Mouse (Mus musculus) forebrain, embryonic 16.5 days (tissue): Measurements from ENCODE around the gene Endov. TPM values are rescaled to one million over a fixed set of nuclear protein-coding genes. Genes with fewer than 3 reads are reported as not detected.

ENCODE experiments used
- ATAC-seq: fragments of 200-750 bp; cut with Nextera tagmentation; 2 replicates; pipeline ENCODE4 v1.8.0; 2017; ENCODE audit warnings: mild to moderate bottlenecking, moderate library complexity
- H3K27ac ChIP-seq: fragments of 300-500 bp; sonication (generic); 2 replicates; pipeline ENCODE4 v1.5.1; 2014; ENCODE audit warnings: low read length, control low read depth
- H3K27me3 ChIP-seq: fragments of 300-500 bp; sonication (generic); replicated peaks from 2 replicates; pipeline ENCODE4 v1.6.1; 2014; ENCODE audit warnings: low read length; ENCODE audit not compliant: control insufficient read depth, insufficient read depth
- H3K36me3 ChIP-seq: fragments of 300-500 bp; sonication (generic); 2 replicates; pipeline ENCODE4 v1.6.1; 2014; ENCODE audit not compliant: control insufficient read depth, insufficient read depth
- H3K4me1 ChIP-seq: fragments of 300-500 bp; sonication (generic); replicated peaks from 2 replicates; pipeline ENCODE4 v1.6.1; 2014; ENCODE audit warnings: low read length; ENCODE audit not compliant: control insufficient read depth, insufficient read depth
- H3K4me2 ChIP-seq: fragments of 300-500 bp; sonication (generic); 2 replicates; pipeline ENCODE4 v1.6.1; 2014; ENCODE audit warnings: mild to moderate bottlenecking, low read length, control low read depth
- H3K4me3 ChIP-seq: fragments of 300-500 bp; sonication (generic); replicated peaks from 2 replicates; pipeline ENCODE4 v1.5.1; 2014; ENCODE audit warnings: mild to moderate bottlenecking, low read length, control low read depth
- H3K9ac ChIP-seq: fragments of 300-500 bp; sonication (generic); replicated peaks from 2 replicates; pipeline ENCODE4 v1.6.1; 2014; ENCODE audit warnings: low read depth, low read length, control low read depth
- H3K9me3 ChIP-seq: fragments of 300-500 bp; sonication (generic); 2 replicates; pipeline ENCODE4 v1.6.1; 2016; ENCODE audit warnings: low read length; ENCODE audit not compliant: control insufficient read depth
- WGBS: fragments of 180-500 bp; shearing (Covaris S2); extraction: QIAGEN DNeasy Blood & Tissue Kit; methylation state at CpG from one replicate; pipeline ENCODE4 v1.1.7; 2014; 5-methylcytosine and 5-hydroxymethylcytosine counted together
- polyA plus RNA-seq: library from polyadenylated mRNA; unstranded; fragments of >200 nt; fragmentation: Nextera tagmentation; extraction: Ambion mirVana; gene quantifications from 2 replicates; pipeline ENCODE4 v1.2.1, GENCODE M21; 2015

Endov gene
- polyA plus RNA-seq, 1 experiment from 2014 or later: 21.0 TPM

- no peaks in the 10 kb centered on the region for H3K9me3 ChIP-seq
- no peak for ATAC-seq
- H3K27me3 ChIP-seq: no peaks in the 10 kb centered on the region
- H3K36me3 ChIP-seq: 0 out of 2 replicates have a peak, but pooled peaks cover 6% of the 10 kb centered on the region
- peaks cover 6% of the 10 kb centered on the region for H3K4me1 ChIP-seq
- no peak overlapping the region for H3K9ac ChIP-seq
- no peak overlapping the region for H3K4me2 ChIP-seq
- no peak overlapping the region for H3K4me3 ChIP-seq
- 72% methylated on average over 4 of the region's 4 CpGs for WGBS
- H3K27ac ChIP-seq: no peak overlapping the region
Observed at GRCm38 (mm10) chr11:119497451-119497850, 6.3 kb downstream of the Endov start.

DNA sequence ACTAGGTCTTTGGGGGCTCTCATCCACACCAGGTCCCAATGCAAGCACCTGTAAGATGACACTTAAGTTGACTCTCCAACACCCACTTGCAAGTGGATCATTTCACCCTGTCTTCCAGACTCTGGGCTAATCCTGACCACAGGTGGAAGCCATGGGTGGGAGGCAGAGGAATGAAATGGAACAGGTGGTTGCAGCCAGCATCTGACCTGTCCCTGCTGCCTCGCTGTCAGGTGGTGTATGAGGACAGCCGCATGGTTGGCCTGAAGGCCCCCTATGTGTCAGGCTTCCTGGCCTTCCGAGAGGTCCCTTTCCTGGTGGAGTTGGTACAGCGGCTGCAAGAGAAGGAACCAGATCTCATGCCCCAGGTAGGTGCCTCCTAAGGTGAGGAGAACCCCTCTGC, 8.2 kb downstream of the Endov start:
- no peak overlapping the region for H3K4me2 ChIP-seq
- H3K9me3 ChIP-seq: no peaks in the 10 kb centered on the region
- ATAC-seq: no peak
- H3K27me3 ChIP-seq: no peaks in the 10 kb centered on the region
- 0 out of 2 replicates have a peak, but pooled peaks cover 6% of the 10 kb centered on the region for H3K36me3 ChIP-seq
- WGBS: 92% methylated on average over 4 of the region's 4 CpGs
- no peak overlapping the region for H3K9ac ChIP-seq
- no peaks in the 10 kb centered on the region; the same call in 1 of the 2 replicates for H3K4me1 ChIP-seq
- H3K27ac ChIP-seq: no peak overlapping the region
- H3K4me3 ChIP-seq: no peak overlapping the region

DNA sequence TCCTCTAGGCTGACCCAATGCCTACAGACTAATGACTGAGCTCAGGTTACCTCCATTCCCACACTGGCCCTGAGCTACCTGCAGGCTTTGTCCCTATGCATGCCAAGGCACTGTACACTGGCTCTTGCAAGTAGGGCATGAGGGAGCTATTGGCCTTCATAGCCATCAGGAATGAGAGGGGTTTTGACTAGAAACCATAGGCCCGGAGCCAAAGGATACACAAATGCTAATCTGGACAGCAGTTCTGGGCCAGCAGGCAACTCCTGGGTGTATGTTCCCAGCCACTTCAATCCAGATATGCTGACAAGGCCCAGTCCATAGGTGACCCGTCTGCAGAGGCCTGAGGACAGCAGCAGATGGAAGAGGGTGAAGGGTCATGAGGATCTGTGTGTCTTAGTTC, 8.9 kb downstream of the Endov start:
- H3K27me3 ChIP-seq: no peaks in the 10 kb centered on the region
- WGBS: 90% methylated on average over 2 of the region's 2 CpGs

DNA sequence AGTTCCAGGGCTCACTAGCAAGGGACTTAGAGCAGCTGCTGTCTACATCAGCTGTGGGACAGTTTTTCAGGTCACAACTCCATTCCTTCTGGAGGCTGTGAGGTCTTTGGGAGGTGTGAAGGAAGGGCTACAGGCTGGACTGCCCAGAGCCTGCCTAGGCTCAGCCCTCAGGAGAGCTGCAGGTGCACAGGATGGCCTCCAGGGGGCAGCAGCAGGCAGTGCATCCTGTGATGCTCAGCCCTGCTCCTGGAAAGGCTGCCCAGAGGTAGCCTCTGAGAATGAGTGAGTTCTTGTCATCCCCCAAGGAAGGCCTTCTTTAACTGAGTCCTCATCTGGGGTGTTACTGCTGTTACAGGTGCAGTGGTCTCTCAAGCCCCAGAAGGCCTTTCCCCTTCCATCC, 12.5 kb downstream of the Endov start:
- no peaks in the 10 kb centered on the region for H3K27me3 ChIP-seq
- no peak overlapping the region for H3K27ac ChIP-seq
- H3K4me2 ChIP-seq: no peak overlapping the region
- H3K9ac ChIP-seq: no peak overlapping the region
- H3K36me3 ChIP-seq: peaks cover 15% of the 10 kb centered on the region
- H3K4me1 ChIP-seq: peaks cover 3% of the 10 kb centered on the region
- H3K4me3 ChIP-seq: no peak overlapping the region
- no peaks in the 10 kb centered on the region for H3K9me3 ChIP-seq
- peak; percentile 79 for ATAC-seq

More for the DNA sequence above, 8.9 kb downstream of the Endov start:
- Histone ChIP-seq H3K4me1 (no peaks in the 10 kb centered on the region; the same call in 1 of the 2 replicates), H3K36me3 (0 out of 2 replicates have a peak, but pooled peaks cover 6% of the 10 kb centered on the region), H3K4me3 (no peak overlapping the region), H3K9ac (no peak overlapping the region), H3K27ac (no peak overlapping the region), H3K4me2 (no peak overlapping the region), H3K9me3 (no peaks in the 10 kb centered on the region)
- ATAC-seq: no peak

DNA sequence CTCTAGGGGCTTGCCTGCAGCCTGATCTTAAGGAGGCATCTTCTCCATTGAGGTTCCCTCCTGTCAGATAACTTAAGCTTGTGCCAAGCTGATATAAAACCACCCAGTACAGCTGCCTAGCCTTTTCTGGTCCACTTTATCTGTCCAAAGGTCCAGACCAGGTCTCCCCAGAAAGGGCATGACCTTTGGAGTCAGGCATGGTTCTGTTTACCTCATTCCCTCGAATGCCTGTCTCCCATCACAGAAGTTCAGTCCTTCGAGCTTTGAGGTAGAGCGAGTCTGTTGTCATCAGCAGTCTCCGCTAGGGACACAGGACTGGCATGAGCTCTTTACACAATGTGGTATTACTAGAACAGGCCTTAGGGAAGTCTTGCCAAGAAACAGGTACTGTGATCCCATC, 15.2 kb downstream of the Endov start:
- Histone ChIP-seq H3K4me1 (peaks cover 11% of the 10 kb centered on the region), H3K9me3 (no peaks in the 10 kb centered on the region), H3K36me3 (peaks cover 12% of the 10 kb centered on the region), H3K4me2 (no peak overlapping the region), H3K9ac (no peak overlapping the region), H3K27me3 (no peaks in the 10 kb centered on the region), H3K4me3 (no peak overlapping the region), H3K27ac (no peak overlapping the region)
- no peak for ATAC-seq
- WGBS: 96% methylated on average over 4 of the region's 4 CpGs

DNA sequence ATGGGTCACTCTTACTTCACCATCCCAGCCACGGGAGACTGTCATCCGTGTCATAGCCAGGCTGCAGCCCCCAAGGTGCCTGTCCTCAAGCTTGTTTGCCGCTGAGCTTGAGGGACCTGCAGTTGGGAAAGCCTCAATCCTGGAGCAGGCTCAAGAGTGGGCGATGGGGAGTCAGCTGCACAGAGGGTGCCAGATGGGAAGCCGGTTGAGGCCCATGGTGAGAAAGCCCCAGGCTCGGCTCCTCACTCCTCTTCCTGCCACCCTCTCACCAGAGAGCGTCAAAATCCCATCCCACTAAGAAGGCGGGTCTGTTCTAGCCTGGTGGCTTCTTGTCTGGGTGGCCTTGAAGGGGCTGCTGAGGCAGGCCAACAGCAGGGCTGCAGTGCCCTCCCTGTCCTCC, 16.6 kb downstream of the Endov start:
- no peaks in the 10 kb centered on the region for H3K9me3 ChIP-seq
- ATAC-seq: no peak
- no peak overlapping the region for H3K27ac ChIP-seq
- H3K4me2 ChIP-seq: no peak overlapping the region
- no peak overlapping the region for H3K4me3 ChIP-seq
- peaks cover 9% of the 10 kb centered on the region for H3K36me3 ChIP-seq
- 85% methylated on average over 8 of the region's 8 CpGs for WGBS
- H3K4me1 ChIP-seq: peaks cover 16% of the 10 kb centered on the region
- no peak overlapping the region for H3K9ac ChIP-seq
- H3K27me3 ChIP-seq: no peaks in the 10 kb centered on the region

DNA sequence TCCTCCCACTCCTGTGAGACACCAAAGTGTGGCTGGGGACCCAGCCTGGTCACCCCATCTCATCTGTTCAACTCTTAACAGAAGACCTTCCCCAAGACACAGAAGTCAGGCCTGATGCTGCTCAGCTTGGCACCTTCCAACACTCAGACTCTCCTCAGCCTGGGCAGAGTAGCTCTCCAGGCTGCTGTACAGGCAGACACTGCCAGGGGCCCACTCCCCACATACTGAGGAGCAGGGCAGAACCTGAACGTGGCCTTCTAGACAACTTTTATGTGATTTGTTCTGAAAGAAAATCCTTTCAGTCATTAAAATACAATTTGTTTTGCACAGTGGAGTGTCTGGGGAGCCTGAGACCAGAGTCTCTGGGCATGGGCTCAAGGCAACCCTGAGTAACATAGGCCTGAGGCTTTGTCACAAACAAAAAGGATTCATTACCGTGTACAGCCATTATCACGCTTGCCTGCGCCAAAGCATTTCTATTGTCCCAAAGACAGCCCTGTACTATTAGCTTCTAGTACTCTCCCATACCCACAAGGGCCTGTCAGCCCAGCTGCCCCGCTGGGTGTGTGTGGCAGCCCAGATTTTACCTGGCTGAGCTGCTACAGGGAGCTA, 18.1 kb downstream of the Endov start:
- H3K9me3 ChIP-seq: no peaks in the 10 kb centered on the region
- H3K4me2 ChIP-seq: no peak overlapping the region
- H3K36me3 ChIP-seq: peaks cover 9% of the 10 kb centered on the region
- no peaks in the 10 kb centered on the region for H3K27me3 ChIP-seq
- no peak overlapping the region for H3K9ac ChIP-seq
- H3K4me3 ChIP-seq: no peak overlapping the region
- peaks cover 21% of the 10 kb centered on the region for H3K4me1 ChIP-seq
- 37% methylated on average over 5 of the region's 5 CpGs for WGBS
- ATAC-seq: peak; percentile 43; the same call in 1 of the 2 replicates
- H3K27ac ChIP-seq: peak overlapping the region; percentile 35; the same call in 1 of the 2 replicates

DNA sequence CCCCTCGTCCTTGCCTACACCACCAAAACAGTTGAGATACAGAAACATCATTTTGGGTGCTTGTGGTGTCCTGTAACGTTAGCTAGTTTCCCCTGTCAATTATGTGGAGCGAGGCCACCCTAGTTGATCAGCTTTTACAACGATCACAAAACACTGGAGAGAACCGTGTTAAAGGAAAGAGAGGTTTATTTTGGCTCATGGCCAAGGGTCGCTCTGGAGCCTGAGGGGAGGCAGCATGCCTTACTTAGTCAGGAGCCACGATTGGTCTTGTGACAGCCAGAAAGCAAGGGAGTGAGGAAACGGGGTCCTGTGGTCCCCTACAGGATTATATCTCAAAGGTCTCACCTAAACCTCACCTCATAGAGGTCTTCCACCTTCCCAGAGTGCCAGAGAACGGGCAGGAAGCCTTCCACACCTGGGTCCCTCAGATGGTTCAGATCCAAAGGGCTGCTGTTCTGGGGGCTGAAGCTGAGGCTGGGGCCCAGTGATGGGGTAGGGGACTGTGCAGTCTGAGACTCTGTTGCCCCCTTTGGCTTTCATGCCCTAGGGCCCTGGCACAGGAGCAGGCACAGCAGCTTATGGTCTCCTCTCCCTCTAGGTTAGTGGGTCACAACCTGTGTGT, 22.0 kb downstream of the Endov start:
- no peak overlapping the region for H3K4me2 ChIP-seq
- no peak overlapping the region for H3K27ac ChIP-seq

DNA sequence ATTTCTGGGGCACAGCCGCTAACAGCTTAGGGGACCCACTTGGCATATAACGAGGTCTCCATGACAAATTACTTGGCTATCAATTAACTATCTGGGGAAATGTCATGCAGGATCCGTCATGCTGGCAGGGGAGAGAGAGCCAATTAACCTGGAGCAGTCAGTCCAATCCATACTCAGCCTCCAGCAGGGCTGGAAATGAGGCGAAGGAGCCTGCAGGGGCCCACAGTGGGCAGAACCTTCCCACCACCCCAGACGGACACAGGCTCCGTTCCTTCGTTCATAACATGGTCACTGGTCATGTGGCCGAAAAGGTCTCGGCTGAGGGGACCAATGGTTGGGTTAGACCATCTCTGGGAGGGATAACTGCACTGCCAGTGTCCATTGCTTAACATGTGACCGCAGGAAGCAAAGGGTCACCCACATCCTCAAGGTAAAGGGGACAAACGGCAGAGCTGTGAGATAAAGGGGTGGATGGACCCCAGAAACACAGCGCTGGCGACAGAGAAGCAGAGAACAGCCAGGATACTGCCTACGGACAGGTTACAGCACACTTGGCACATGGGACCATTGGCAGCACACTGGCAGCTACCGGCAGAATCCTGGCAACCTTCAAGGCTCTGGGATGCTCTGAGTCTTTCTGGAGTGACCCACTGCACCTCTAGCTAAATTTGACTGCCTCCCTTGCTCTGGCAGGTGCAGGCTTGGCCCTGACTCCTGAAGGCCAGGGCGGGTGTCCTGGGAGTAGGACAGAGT, 23.1 kb downstream of the Endov start:
- no peaks in the 10 kb centered on the region for H3K9me3 ChIP-seq
- no peaks in the 10 kb centered on the region for H3K27me3 ChIP-seq
- H3K4me3 ChIP-seq: no peak overlapping the region
- H3K27ac ChIP-seq: peak overlapping the region; percentile 62
- peak overlapping the region; percentile 35 for H3K4me2 ChIP-seq
- no peaks in the 10 kb centered on the region for H3K36me3 ChIP-seq
- no peak overlapping the region; the same call in none of the 2 replicates for H3K9ac ChIP-seq
- peak; percentile 32; the same call in 1 of the 2 replicates for ATAC-seq
- H3K4me1 ChIP-seq: peaks cover 45% of the 10 kb centered on the region
- 24% methylated on average over 16 of the region's 16 CpGs for WGBS

More for the DNA sequence above, 22.0 kb downstream of the Endov start:
- no peak overlapping the region for H3K9ac ChIP-seq
- WGBS: 43% methylated on average over 9 of the region's 9 CpGs
- peaks cover 54% of the 10 kb centered on the region for H3K4me1 ChIP-seq
- no peaks in the 10 kb centered on the region for H3K27me3 ChIP-seq
- H3K36me3 ChIP-seq: 0 out of 2 replicates have a peak, but pooled peaks cover 2% of the 10 kb centered on the region
- ATAC-seq: no peak
- no peaks in the 10 kb centered on the region for H3K9me3 ChIP-seq
- no peak overlapping the region for H3K4me3 ChIP-seq
